Mouse (Mus musculus) lung, adult 2 months (tissue): Measurements from ENCODE around the gene Gm49396.

Experiments used
- CTCF ChIP-seq: fragments of 200-500 bp; IDR thresholded peaks from 2 replicates; pipeline ENCODE4 v1.5.1; 2011; ENCODE audit warnings: mild to moderate bottlenecking, low read length, control low read depth; ENCODE audit not compliant: insufficient read depth
- POLR2A ChIP-seq: fragments of 200-500 bp; IDR thresholded peaks from 2 replicates; pipeline ENCODE4 v1.6.1; 2011; ENCODE audit warnings: low read depth, mild to moderate bottlenecking, control low read depth, low read length, borderline replicate concordance; ENCODE audit errors: extremely low read depth

GRCm38 (mm10) chr7:30520396-30520795 lies 42.7 kb upstream of the Gm49396 start:
- no peak for TF ChIP-seq CTCF
- no peak for TF ChIP-seq POLR2A
